Mouse (Mus musculus) C2C12 (cell line): ENCODE data around the gene Zfp292. TPM values are rescaled to one million over a fixed set of nuclear protein-coding genes. Genes with fewer than 3 reads are reported as not detected.
"Not testable (repeated sequence)": the region's sequence is repeated elsewhere in the genome, so short reads cannot be mapped to it uniquely, and the experiment has no call there.

ENCODE experiments used
- H3K27me3 ChIP-seq: one replicate; pipeline ENCODE4 v1.6.1; 2011; ENCODE audit not compliant: control insufficient read depth, insufficient read depth, insufficient read length
- H3K36me3 ChIP-seq: one replicate; pipeline ENCODE4 v1.6.1; 2011; ENCODE audit not compliant: control insufficient read depth, insufficient read depth
- H3K4me3 ChIP-seq: one replicate; pipeline ENCODE4 v1.5.1; 2011; ENCODE audit warnings: mild to moderate bottlenecking, control low read depth; ENCODE audit not compliant: poor library complexity, insufficient read depth, severe bottlenecking
- H3K79me2 ChIP-seq: one replicate; pipeline ENCODE4 v1.6.1; 2011; ENCODE audit not compliant: control insufficient read depth, insufficient read depth
- H3K79me3 ChIP-seq: one replicate; pipeline ENCODE4 v1.6.1; 2011; ENCODE audit warnings: low read depth, control low read depth
- H3ac ChIP-seq: one replicate; pipeline ENCODE3; 2011; ENCODE audit warnings: low read depth; ENCODE audit not compliant: control insufficient read depth, insufficient read length
- CEBPB ChIP-seq: IDR thresholded peaks from one replicate; pipeline ENCODE4 v1.6.1; 2011; ENCODE audit warnings: low read depth, mild to moderate bottlenecking, control low read depth, moderate library complexity
- CTCF ChIP-seq: IDR thresholded peaks from one replicate; pipeline ENCODE4 v1.5.1; 2011; ENCODE audit not compliant: control insufficient read depth, insufficient read depth, insufficient read length
- FOSL1 ChIP-seq: IDR thresholded peaks from one replicate; pipeline ENCODE4 v1.8.0; 2011; ENCODE audit warnings: mild to moderate bottlenecking, low read length; ENCODE audit not compliant: poor library complexity, insufficient read depth, severe bottlenecking
- MAX ChIP-seq: IDR thresholded peaks from one replicate; pipeline ENCODE4 v1.6.1; 2011; ENCODE audit warnings: mild to moderate bottlenecking, control low read depth
- MYOD1 ChIP-seq: IDR thresholded peaks from one replicate; pipeline ENCODE4 v1.6.1; 2011; ENCODE audit warnings: low read depth; ENCODE audit not compliant: control insufficient read depth, insufficient read length
- MYOG ChIP-seq: IDR thresholded peaks from one replicate; pipeline ENCODE4 v1.6.1; 2011; ENCODE audit not compliant: control insufficient read depth, insufficient read length; ENCODE audit errors: extremely low read depth
- USF1 ChIP-seq: IDR thresholded peaks from one replicate; pipeline ENCODE4 v1.6.1; 2011; ENCODE audit warnings: low read depth, mild to moderate bottlenecking, control low read depth, moderate library complexity
- polyA plus RNA-seq: library from polyadenylated mRNA; unstranded; fragments of >200 nt; fragmentation: generic; extraction: Trizol; gene quantifications from one replicate; pipeline ENCODE4 v1.2.1, GENCODE M21; 2012; ENCODE audit warnings: missing spikeins

The Zfp292 gene
- polyA plus RNA-seq, 1 experiment, result 1.7 TPM

DNA sequence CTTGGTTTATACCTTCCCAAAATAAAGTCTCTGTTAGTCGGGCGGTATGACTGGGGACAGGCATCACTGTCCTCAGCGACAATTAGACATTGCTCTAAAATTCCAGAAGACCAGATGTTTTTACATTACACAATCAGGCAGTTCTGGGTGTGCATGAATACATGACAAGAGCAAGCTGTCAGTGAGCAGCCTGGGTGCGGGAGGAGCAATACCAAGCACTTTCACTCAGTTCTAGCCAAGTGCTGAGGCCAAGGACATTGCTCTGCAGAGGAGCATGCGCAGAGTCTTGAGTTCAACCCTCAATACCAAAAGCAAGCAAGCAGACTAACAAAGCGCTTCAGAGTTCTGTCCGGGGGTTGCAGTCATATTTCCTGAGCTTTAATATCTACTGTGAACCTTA is 25.4 kb upstream of the Zfp292 start:
- Histone ChIP-seq H3ac (no peak overlapping the region), H3K79me2 (no peaks in the 10 kb centered on the region), H3K79me3 (no peaks in the 10 kb centered on the region), H3K4me3 (no peak overlapping the region), H3K27me3 (no peaks in the 10 kb centered on the region), H3K36me3 (no peaks in the 10 kb centered on the region)
- TF ChIP-seq MYOG (no peak), MYOD1 (no peak), USF1 (no peak), CEBPB (no peak), FOSL1 (no peak)

- no peak overlapping the region for H3K4me3 ChIP-seq
- TF ChIP-seq MAX (no peak), MYOD1 (no peak), FOSL1 (no peak), MYOG (no peak), USF1 (no peak), CTCF (no peak), CEBPB (no peak)
- no peak overlapping the region for H3ac ChIP-seq
- no peaks in the 10 kb centered on the region for H3K36me3 ChIP-seq
- H3K79me2 ChIP-seq, result no peaks in the 10 kb centered on the region
- no peaks in the 10 kb centered on the region for H3K27me3 ChIP-seq
- no peaks in the 10 kb centered on the region for H3K79me3 ChIP-seq
Measured at GRCm38 (mm10) chr4:34907026-34907425, 24.3 kb upstream of the Zfp292 start.

DNA sequence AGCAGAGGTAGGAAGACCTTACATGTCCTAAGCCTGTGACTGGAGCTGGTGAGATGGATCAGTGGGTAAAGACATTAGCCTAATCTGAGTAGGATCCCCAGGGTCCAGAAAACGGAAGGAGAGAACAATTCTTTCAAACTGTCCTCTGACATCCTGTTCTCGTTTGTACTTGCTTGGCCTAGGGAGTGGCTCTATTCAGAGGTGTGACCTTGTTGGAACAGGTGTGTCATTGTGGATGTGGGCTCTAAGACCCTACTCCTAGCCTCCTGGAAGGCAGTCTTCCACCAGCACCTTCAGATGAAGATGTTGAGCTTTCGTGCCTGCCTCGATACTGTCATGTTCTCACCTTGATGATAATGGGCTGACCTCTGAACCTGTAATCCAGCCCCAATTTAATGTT is 23.4 kb upstream of the Zfp292 start:
- no peak overlapping the region for H3ac ChIP-seq
- no peak overlapping the region for H3K4me3 ChIP-seq
- H3K79me2 ChIP-seq, result no peaks in the 10 kb centered on the region
- no peaks in the 10 kb centered on the region for H3K36me3 ChIP-seq
- H3K27me3 ChIP-seq, result no peaks in the 10 kb centered on the region
- TF ChIP-seq MYOD1 (no peak), MYOG (no peak), USF1 (no peak), CEBPB (no peak), MAX (no peak), FOSL1 (no peak), CTCF (no peak)
- no peaks in the 10 kb centered on the region for H3K79me3 ChIP-seq

- Histone ChIP-seq H3K4me3 (no peak overlapping the region), H3K79me3 (no peaks in the 10 kb centered on the region), H3K36me3 (no peaks in the 10 kb centered on the region), H3K79me2 (no peaks in the 10 kb centered on the region), H3ac (no peak overlapping the region), H3K27me3 (no peaks in the 10 kb centered on the region)
- TF ChIP-seq MAX, result no peak
Measured at GRCm38 (mm10) chr4:34905396-34905795, 22.6 kb upstream of the Zfp292 start.

DNA sequence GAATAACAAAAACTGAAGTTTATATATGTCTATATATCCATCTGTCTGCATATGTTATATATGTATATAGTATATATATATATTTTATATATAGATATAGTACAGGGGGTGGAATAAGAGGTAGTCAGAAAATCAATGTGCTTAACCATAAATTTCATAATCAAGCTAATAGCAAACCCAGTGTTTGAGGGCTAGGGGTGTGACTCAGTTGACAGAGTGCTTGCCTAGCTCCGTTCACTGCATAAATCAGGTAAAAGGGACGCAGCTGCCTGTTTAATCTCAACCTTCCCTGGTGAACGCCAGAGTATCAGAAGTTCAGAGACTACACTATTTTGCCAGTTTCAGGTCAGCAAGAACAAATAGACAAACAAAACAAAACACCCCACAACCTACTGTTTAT is 18.8 kb upstream of the Zfp292 start:
- not testable (repeated sequence) for H3K27me3 ChIP-seq, H3K79me2 ChIP-seq, H3ac ChIP-seq, H3K36me3 ChIP-seq, H3K4me3 ChIP-seq, H3K79me3 ChIP-seq

- TF ChIP-seq USF1, result no peak
- no peak for TF ChIP-seq MYOG
- no peak for TF ChIP-seq CEBPB
- TF ChIP-seq FOSL1, result no peak
- no peak for TF ChIP-seq MYOD1
- no peak for TF ChIP-seq MAX
- no peak for TF ChIP-seq CTCF
- Histone ChIP-seq H3K4me3 (no peak overlapping the region), H3K36me3 (no peaks in the 10 kb centered on the region), H3ac (no peak overlapping the region), H3K79me2 (no peaks in the 10 kb centered on the region), H3K27me3 (no peaks in the 10 kb centered on the region), H3K79me3 (no peaks in the 10 kb centered on the region)
Measured at GRCm38 (mm10) chr4:34901166-34901565, 18.4 kb upstream of the Zfp292 start.

DNA sequence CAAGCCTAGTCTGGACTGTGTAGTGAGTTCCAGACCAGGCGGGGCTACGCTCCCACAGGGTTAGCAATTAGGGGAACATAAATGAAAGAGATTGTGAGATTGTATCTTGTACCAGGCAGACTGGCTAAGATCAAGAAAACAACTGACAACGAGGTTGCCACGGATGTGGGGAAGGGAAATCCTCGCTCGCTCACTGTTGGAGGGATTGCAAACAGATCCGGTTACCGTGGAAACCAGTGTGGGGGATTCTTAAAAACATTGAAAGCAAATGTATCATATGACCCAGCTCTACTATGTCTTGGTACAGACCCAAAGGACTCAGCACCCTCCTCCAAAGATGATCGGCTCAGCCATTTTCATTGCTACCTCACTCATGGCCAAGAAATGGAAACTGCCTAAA is 17.4 kb upstream of the Zfp292 start:
- Histone ChIP-seq H3K4me3 (no peak overlapping the region), H3K36me3 (no peaks in the 10 kb centered on the region), H3K27me3 (no peaks in the 10 kb centered on the region), H3K79me2 (no peaks in the 10 kb centered on the region), H3ac (no peak overlapping the region), H3K79me3 (no peaks in the 10 kb centered on the region)
- no peak for TF ChIP-seq MAX
- TF ChIP-seq MYOD1, result no peak
- TF ChIP-seq USF1, result no peak
- no peak for TF ChIP-seq MYOG
- TF ChIP-seq FOSL1, result no peak
- no peak for TF ChIP-seq CTCF
- TF ChIP-seq CEBPB, result no peak
